Mouse (Mus musculus): Measurements from ENCODE around the gene Xpo5. TPM values are rescaled to one million over a fixed set of nuclear protein-coding genes. Genes with fewer than 3 reads are reported as not detected.

The Xpo5 gene
- total and polyA plus RNA-seq, 2 experiments from 2014 or later: 23.2 to 61.5 TPM

- H3K9ac ChIP-seq: peak within 1 kb of the TSS; percentile 89
- peak; percentile 94 for DNase-seq
- no peak for TF ChIP-seq CTCF (IDR thresholded peaks at IDR 0.05; ENCODE audit: low read depth)
- no peaks in the 10 kb centered on the region for H3K9me3 ChIP-seq (ENCODE audit: low read length)
- H3K4me1 ChIP-seq (ENCODE audit: insufficient read depth): peaks cover 21% of the 10 kb centered on the region
- peak within 1 kb of the TSS; percentile 74 for H3K4me3 ChIP-seq (ENCODE audit: low read depth, low read length)
- H3K4me2 ChIP-seq (ENCODE audit: low read depth): peak within 1 kb of the TSS; percentile 89
- ATAC-seq: peak; percentile 93
- H3K27me3 ChIP-seq (ENCODE audit: insufficient read depth, low read length): no peaks in the 10 kb centered on the region
- 1% methylated on average over 43 of the region's 48 CpGs for WGBS
- peaks cover 33% of the 10 kb centered on the region for H3K36me3 ChIP-seq (ENCODE audit: insufficient read depth)
- H3K27ac ChIP-seq (ENCODE audit: low read depth, low read length): peak within 1 kb of the TSS; percentile 86
Measured at GRCm38 (mm10) chr17:46253452-46254084, 51.0 kb downstream of the Xpo5 start, which contains the start of gene Lrrc73. Lrrc73 (plus strand) TSS chr17:46253531.

- H3K4me1 ChIP-seq (ENCODE audit: insufficient read depth): peaks cover 16% of the 10 kb centered on the region
- H3K36me3 ChIP-seq (ENCODE audit: insufficient read depth): peaks cover 35% of the 10 kb centered on the region
- H3K4me2 ChIP-seq (ENCODE audit: low read depth): peak overlapping the region; percentile 89
- ATAC-seq (peak; percentile 44), DNase-seq (peak; percentile 53)
- H3K9me3 ChIP-seq (ENCODE audit: low read length): no peaks in the 10 kb centered on the region
- peak overlapping the region; percentile 86 for H3K27ac ChIP-seq (ENCODE audit: low read depth, low read length)
- TF ChIP-seq CTCF (IDR thresholded peaks at IDR 0.05; ENCODE audit: low read depth): no peak
- H3K27me3 ChIP-seq (ENCODE audit: insufficient read depth, low read length): no peaks in the 10 kb centered on the region
- 3% methylated on average over 43 of the region's 54 CpGs for WGBS
- H3K4me3 ChIP-seq (ENCODE audit: low read depth, low read length): peak overlapping the region; percentile 74
- peak overlapping the region; percentile 89 for H3K9ac ChIP-seq
Measured at GRCm38 (mm10) chr17:46254106-46254505, 51.5 kb downstream of the Xpo5 start.

- ATAC-seq: no peak
- Histone ChIP-seq H3K9me3 (ENCODE audit: low read length) (no peaks in the 10 kb centered on the region), H3K27me3 (ENCODE audit: insufficient read depth, low read length) (no peaks in the 10 kb centered on the region), H3K36me3 (ENCODE audit: insufficient read depth) (peaks cover 42% of the 10 kb centered on the region), H3K9ac (peak overlapping the region; percentile 89), H3K27ac (ENCODE audit: low read depth, low read length) (no peak overlapping the region), H3K4me1 (ENCODE audit: insufficient read depth) (peaks cover 14% of the 10 kb centered on the region), H3K4me2 (ENCODE audit: low read depth) (peak overlapping the region; percentile 89), H3K4me3 (ENCODE audit: low read depth, low read length) (peak overlapping the region; percentile 74)
- DNase-seq: no peak
- 26% methylated on average over 6 of the region's 6 CpGs for WGBS
- TF ChIP-seq CTCF (IDR thresholded peaks at IDR 0.05; ENCODE audit: low read depth): no peak
Measured at GRCm38 (mm10) chr17:46255147-46255546, 52.6 kb downstream of the Xpo5 start.

DNA sequence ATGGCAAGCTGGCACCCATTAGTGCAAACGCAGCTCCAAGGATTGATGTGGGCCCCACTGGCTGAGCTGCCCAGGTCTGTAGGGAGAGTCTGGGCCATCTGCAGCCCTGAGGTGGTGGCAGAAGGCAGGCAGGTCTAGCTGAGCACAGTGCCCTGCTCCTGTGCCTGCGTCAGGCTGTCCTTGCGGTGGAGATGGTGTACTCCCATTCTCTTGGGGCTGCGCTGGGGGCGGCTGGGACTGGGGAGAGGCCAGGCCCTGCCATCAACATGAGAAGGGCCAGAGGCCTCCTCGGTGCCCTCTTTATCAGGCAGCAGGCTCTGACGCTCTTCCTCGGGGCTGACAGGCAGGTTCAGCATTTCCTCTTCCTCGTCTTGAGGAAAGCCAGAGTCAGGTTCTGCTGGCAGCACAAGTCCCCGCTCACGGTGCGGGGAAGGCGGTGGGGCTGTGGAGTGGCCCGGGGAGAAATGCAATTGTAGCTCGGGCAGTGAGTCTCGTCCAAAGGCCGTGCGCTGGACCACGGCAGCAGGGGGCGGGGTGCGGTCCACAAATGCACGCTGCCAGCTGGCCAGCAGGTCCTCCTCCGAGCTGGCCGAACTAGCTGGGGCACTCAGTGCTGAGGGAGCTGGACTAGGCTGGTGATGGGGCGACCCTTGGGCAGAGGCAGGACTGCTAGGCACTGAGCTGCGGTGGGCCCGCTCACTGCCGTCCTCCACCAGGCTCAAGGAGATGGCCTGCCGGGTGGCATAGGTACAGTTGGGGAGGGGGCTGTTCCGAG, 55.9 kb downstream of the Xpo5 start:
- TF ChIP-seq CTCF (IDR thresholded peaks at IDR 0.05; ENCODE audit: low read depth): no peak
- H3K9me3 ChIP-seq (ENCODE audit: low read length): no peaks in the 10 kb centered on the region
- DNase-seq: no peak
- no peak overlapping the region for H3K27ac ChIP-seq (ENCODE audit: low read depth, low read length)
- ATAC-seq: no peak
- 85% methylated on average over 30 of the region's 30 CpGs for WGBS
- peaks cover 50% of the 10 kb centered on the region for H3K36me3 ChIP-seq (ENCODE audit: insufficient read depth)
- H3K4me2 ChIP-seq (ENCODE audit: low read depth): no peak overlapping the region
- H3K9ac ChIP-seq: no peak overlapping the region
- peaks cover 10% of the 10 kb centered on the region for H3K4me1 ChIP-seq (ENCODE audit: insufficient read depth)
- H3K4me3 ChIP-seq (ENCODE audit: low read depth, low read length): no peak overlapping the region
- no peaks in the 10 kb centered on the region for H3K27me3 ChIP-seq (ENCODE audit: insufficient read depth, low read length)

GRCm38 (mm10) chr17:46259675-46260074, 57.1 kb downstream of the Xpo5 start:
- no peak overlapping the region for H3K4me2 ChIP-seq (ENCODE audit: low read depth)
- H3K9ac ChIP-seq: no peak overlapping the region
- H3K27me3 ChIP-seq (ENCODE audit: insufficient read depth, low read length): no peaks in the 10 kb centered on the region
- WGBS: 90% methylated on average over 17 of the region's 17 CpGs
- H3K4me1 ChIP-seq (ENCODE audit: insufficient read depth): peaks cover 8% of the 10 kb centered on the region
- no peak overlapping the region for H3K27ac ChIP-seq (ENCODE audit: low read depth, low read length)
- DNase-seq: no peak
- no peaks in the 10 kb centered on the region for H3K9me3 ChIP-seq (ENCODE audit: low read length)
- ATAC-seq: no peak
- peaks cover 61% of the 10 kb centered on the region for H3K36me3 ChIP-seq (ENCODE audit: insufficient read depth)
- H3K4me3 ChIP-seq (ENCODE audit: low read depth, low read length): no peak overlapping the region
- no peak for TF ChIP-seq CTCF (IDR thresholded peaks at IDR 0.05; ENCODE audit: low read depth)

- Histone ChIP-seq H3K36me3 (ENCODE audit: insufficient read depth) (peaks cover 60% of the 10 kb centered on the region), H3K4me1 (ENCODE audit: insufficient read depth) (no peaks in the 10 kb centered on the region), H3K9me3 (ENCODE audit: low read length) (no peaks in the 10 kb centered on the region), H3K4me3 (ENCODE audit: low read depth, low read length) (no peak overlapping the region), H3K9ac (no peak overlapping the region), H3K27ac (ENCODE audit: low read depth, low read length) (no peak overlapping the region), H3K27me3 (ENCODE audit: insufficient read depth, low read length) (no peaks in the 10 kb centered on the region), H3K4me2 (ENCODE audit: low read depth) (no peak overlapping the region)
- no peak for TF ChIP-seq CTCF (IDR thresholded peaks at IDR 0.05; ENCODE audit: low read depth)
- ATAC-seq (no peak), DNase-seq (no peak)
- WGBS: 82% methylated on average over 5 of the region's 5 CpGs
Measured at GRCm38 (mm10) chr17:46262201-46262694, 59.7 kb downstream of the Xpo5 start.

- Histone ChIP-seq H3K27ac (ENCODE audit: low read depth, low read length) (no peak overlapping the region), H3K9ac (no peak overlapping the region), H3K4me3 (ENCODE audit: low read depth, low read length) (no peak overlapping the region), H3K4me2 (ENCODE audit: low read depth) (no peak overlapping the region), H3K27me3 (ENCODE audit: insufficient read depth, low read length) (no peaks in the 10 kb centered on the region), H3K36me3 (ENCODE audit: insufficient read depth) (peaks cover 36% of the 10 kb centered on the region), H3K4me1 (ENCODE audit: insufficient read depth) (no peaks in the 10 kb centered on the region), H3K9me3 (ENCODE audit: low read length) (no peaks in the 10 kb centered on the region)
- no peak for ATAC-seq
- 81% methylated on average over 12 of the region's 12 CpGs for WGBS
- DNase-seq: no peak
- no peak for TF ChIP-seq CTCF (IDR thresholded peaks at IDR 0.05; ENCODE audit: low read depth)
Measured at GRCm38 (mm10) chr17:46265502-46265901, 62.9 kb downstream of the Xpo5 start.

Measured in forebrain, postnatal 0 days (tissue).